Mouse (Mus musculus): Measurements from ENCODE around the gene Slc45a3. TPM values are rescaled to one million over a fixed set of nuclear protein-coding genes. Genes with fewer than 3 reads are reported as not detected.
A peak's percentile ranks its signal among the peaks of the same experiment; 100 is the strongest.

Gene Slc45a3
- 9.5 and 23.6 TPM in 2 replicates for total RNA-seq (2014; rRNA removed; ENCODE audit: low replicate concordance)
- 2.6 and 2.8 TPM in 2 replicates for polyA plus RNA-seq (2015; fragmentation: Nextera tagmentation; extraction: Ambion mirVana)

DNA sequence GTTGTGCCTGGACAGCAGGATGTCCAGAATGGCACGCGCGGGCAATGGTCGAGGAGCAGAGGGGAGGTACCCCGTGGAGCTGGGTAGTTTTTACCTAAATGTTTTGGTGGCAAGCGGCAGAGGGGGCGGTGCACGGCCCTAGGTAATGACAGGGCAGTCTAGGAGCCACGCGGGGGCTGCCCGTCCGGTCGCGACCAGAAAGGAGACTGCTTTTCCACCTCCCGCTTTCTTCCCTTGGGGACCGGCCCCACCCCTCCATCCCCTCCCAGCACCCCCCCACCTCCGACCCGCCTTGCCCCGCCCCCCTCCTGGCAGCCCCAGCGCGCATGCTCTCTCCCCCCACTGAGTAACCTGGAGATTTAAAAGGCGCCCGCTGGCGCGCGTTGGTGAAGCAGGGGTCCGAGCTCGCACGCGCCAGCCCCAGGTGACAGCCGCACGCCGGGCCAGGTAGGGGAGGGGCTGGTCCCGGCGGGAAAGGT, at the start of gene Slc45a3:
TSS of gene Slc45a3 (plus strand) at position 362 of the 479 bp plus-strand sequence.
- ATAC-seq (ENCODE audit: insufficient read depth, low read depth) (peak; percentile 31), DNase-seq (ENCODE audit: low spot score) (no peak)
- peak within 1 kb of the TSS; percentile 98 for H3K4me2 ChIP-seq (ENCODE audit: low read depth, low read length)
- peak within 1 kb of the TSS; percentile 16 for H3K27ac ChIP-seq (ENCODE audit: low read depth)
- H3K4me3 ChIP-seq (ENCODE audit: low read depth, low read length): peak within 1 kb of the TSS; percentile 71
- H3K9me3 ChIP-seq (replicated peaks; ENCODE audit: control insufficient read depth, low read length): no peaks in the 10 kb centered on the region
- peaks cover 3% of the 10 kb centered on the region; the same call in 1 of the 2 replicates for H3K4me1 ChIP-seq (ENCODE audit: control insufficient read depth, insufficient read depth)
- no peak for TF ChIP-seq EP300 (IDR thresholded peaks at IDR 0.05; ENCODE audit: low read depth)
- TF ChIP-seq CTCF (IDR thresholded peaks at IDR 0.05; ENCODE audit: low read depth): no peak
- peak within 1 kb of the TSS; percentile 53 for H3K9ac ChIP-seq (replicated peaks; ENCODE audit: low read depth, low read length)
- H3K36me3 ChIP-seq (replicated peaks; ENCODE audit: control insufficient read depth, insufficient read depth, low read length): no peaks in the 10 kb centered on the region
- H3K27me3 ChIP-seq (ENCODE audit: control insufficient read depth, insufficient read depth, low read length): peaks cover 63% of the 10 kb centered on the region
- WGBS: under 1% methylated on average over 29 of the region's 35 CpGs

GRCm38 (mm10) chr1:131917634-131918033, 45.1 kb upstream of the Slc45a3 start:
- 62% methylated on average over 6 of the region's 6 CpGs for WGBS
- DNase-seq (ENCODE audit: low spot score) (no peak), ATAC-seq (ENCODE audit: insufficient read depth, low read depth) (no peak)
- Histone ChIP-seq H3K4me2 (ENCODE audit: low read depth, low read length) (no peak overlapping the region), H3K4me3 (ENCODE audit: low read depth, low read length) (no peak overlapping the region), H3K9me3 (replicated peaks; ENCODE audit: control insufficient read depth, low read length) (no peaks in the 10 kb centered on the region), H3K27me3 (ENCODE audit: control insufficient read depth, insufficient read depth, low read length) (no peaks in the 10 kb centered on the region), H3K36me3 (replicated peaks; ENCODE audit: control insufficient read depth, insufficient read depth, low read length) (peaks cover 35% of the 10 kb centered on the region), H3K9ac (replicated peaks; ENCODE audit: low read depth, low read length) (no peak overlapping the region), H3K27ac (ENCODE audit: low read depth) (no peak overlapping the region), H3K4me1 (ENCODE audit: control insufficient read depth, insufficient read depth) (no peaks in the 10 kb centered on the region)
- TF ChIP-seq EP300 (IDR thresholded peaks at IDR 0.05; ENCODE audit: low read depth) (no peak), CTCF (IDR thresholded peaks at IDR 0.05; ENCODE audit: low read depth) (no peak)

DNA sequence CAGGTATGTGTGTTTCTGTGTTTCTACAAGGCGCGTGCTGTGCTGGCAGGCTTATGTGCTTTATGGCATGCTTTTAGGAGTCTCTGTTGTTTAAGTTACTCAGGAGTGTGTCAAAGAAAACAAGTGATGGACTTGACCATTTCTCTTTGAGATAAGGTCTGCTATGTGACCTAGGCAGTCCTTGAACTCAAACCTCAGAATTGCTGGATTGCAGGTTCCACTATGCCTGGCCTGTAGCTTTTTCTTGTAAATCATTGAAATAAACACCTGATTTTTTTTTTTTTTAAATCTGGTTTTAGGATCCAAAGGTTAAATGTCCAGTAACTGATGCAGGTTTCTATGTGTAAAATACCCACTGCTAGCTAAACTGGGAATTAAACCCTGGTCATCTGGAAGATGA, 43.7 kb upstream of the Slc45a3 start:
- Histone ChIP-seq H3K9me3 (replicated peaks; ENCODE audit: control insufficient read depth, low read length) (no peaks in the 10 kb centered on the region), H3K9ac (replicated peaks; ENCODE audit: low read depth, low read length) (no peak overlapping the region), H3K36me3 (replicated peaks; ENCODE audit: control insufficient read depth, insufficient read depth, low read length) (peaks cover 47% of the 10 kb centered on the region), H3K4me2 (ENCODE audit: low read depth, low read length) (no peak overlapping the region), H3K4me3 (ENCODE audit: low read depth, low read length) (no peak overlapping the region), H3K27ac (ENCODE audit: low read depth) (no peak overlapping the region), H3K4me1 (ENCODE audit: control insufficient read depth, insufficient read depth) (no peaks in the 10 kb centered on the region), H3K27me3 (ENCODE audit: control insufficient read depth, insufficient read depth, low read length) (no peaks in the 10 kb centered on the region)
- ATAC-seq (ENCODE audit: insufficient read depth, low read depth) (no peak), DNase-seq (ENCODE audit: low spot score) (no peak)
- WGBS: 93% methylated on average over 2 of the region's 2 CpGs
- TF ChIP-seq EP300 (IDR thresholded peaks at IDR 0.05; ENCODE audit: low read depth) (no peak), CTCF (IDR thresholded peaks at IDR 0.05; ENCODE audit: low read depth) (no peak)

DNA sequence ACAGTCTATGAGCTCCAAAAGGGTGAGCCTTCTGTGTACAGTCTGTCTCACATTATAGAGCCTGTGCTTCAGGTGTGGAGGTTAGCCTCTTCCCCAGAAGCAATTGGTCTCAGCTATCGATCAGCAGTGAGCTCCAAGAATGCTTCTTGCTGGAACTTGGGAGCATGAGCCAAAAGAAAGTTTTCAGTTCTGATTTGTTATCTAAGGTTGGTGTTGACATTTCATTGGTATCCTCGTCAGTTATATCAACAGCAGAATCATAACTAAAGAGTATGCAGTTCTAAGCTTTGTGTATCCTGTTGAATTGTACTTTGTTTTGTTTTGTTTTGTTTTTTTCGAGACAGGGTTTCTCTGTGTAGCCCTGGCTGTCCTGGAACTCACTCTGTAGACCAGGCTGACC, 40.7 kb upstream of the Slc45a3 start:
- Histone ChIP-seq H3K27me3 (ENCODE audit: control insufficient read depth, insufficient read depth, low read length) (no peaks in the 10 kb centered on the region), H3K4me3 (ENCODE audit: low read depth, low read length) (no peak overlapping the region), H3K9me3 (replicated peaks; ENCODE audit: control insufficient read depth, low read length) (no peaks in the 10 kb centered on the region), H3K27ac (ENCODE audit: low read depth) (no peak overlapping the region), H3K4me2 (ENCODE audit: low read depth, low read length) (no peak overlapping the region), H3K9ac (replicated peaks; ENCODE audit: low read depth, low read length) (no peak overlapping the region), H3K36me3 (replicated peaks; ENCODE audit: control insufficient read depth, insufficient read depth, low read length) (peaks cover 75% of the 10 kb centered on the region), H3K4me1 (ENCODE audit: control insufficient read depth, insufficient read depth) (no peaks in the 10 kb centered on the region)
- no peak for DNase-seq (ENCODE audit: low spot score)
- no peak for TF ChIP-seq CTCF (IDR thresholded peaks at IDR 0.05; ENCODE audit: low read depth)
- no peak for TF ChIP-seq EP300 (IDR thresholded peaks at IDR 0.05; ENCODE audit: low read depth)
- no peak for ATAC-seq (ENCODE audit: insufficient read depth, low read depth)
- WGBS: 85% methylated on average over 3 of the region's 3 CpGs

DNA sequence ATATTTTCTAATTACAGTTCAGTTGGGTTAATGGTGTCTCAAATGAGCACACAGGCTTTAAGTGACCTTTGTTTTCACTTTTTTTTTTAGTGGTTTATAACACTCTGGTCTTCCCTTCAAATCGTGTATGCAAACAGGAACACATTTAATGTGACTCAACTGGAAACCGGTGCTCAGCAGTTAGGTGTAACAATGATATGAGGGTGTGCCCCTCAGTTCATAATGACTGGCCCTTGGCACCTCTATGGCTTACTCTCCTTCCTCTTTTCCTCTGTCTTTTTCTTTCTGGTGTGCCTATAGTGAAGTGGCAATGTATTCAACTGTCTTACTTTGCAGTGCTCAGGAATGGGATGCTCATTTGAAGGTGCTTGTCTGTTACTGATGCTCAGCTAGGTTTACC, 29.3 kb upstream of the Slc45a3 start:
- H3K4me1 ChIP-seq (ENCODE audit: control insufficient read depth, insufficient read depth): 0 out of 2 replicates have a peak, but pooled peaks cover 2% of the 10 kb centered on the region
- H3K27me3 ChIP-seq (ENCODE audit: control insufficient read depth, insufficient read depth, low read length): no peaks in the 10 kb centered on the region
- no peak overlapping the region for H3K27ac ChIP-seq (ENCODE audit: low read depth)
- H3K4me2 ChIP-seq (ENCODE audit: low read depth, low read length): no peak overlapping the region
- TF ChIP-seq EP300 (IDR thresholded peaks at IDR 0.05; ENCODE audit: low read depth) (no peak), CTCF (IDR thresholded peaks at IDR 0.05; ENCODE audit: low read depth) (no peak)
- H3K4me3 ChIP-seq (ENCODE audit: low read depth, low read length): no peak overlapping the region
- 90% methylated on average over 2 of the region's 2 CpGs for WGBS
- no peak for DNase-seq (ENCODE audit: low spot score)
- ATAC-seq (ENCODE audit: insufficient read depth, low read depth): no peak
- H3K9me3 ChIP-seq (replicated peaks; ENCODE audit: control insufficient read depth, low read length): no peaks in the 10 kb centered on the region
- H3K36me3 ChIP-seq (replicated peaks; ENCODE audit: control insufficient read depth, insufficient read depth, low read length): peaks cover 50% of the 10 kb centered on the region
- no peak overlapping the region for H3K9ac ChIP-seq (replicated peaks; ENCODE audit: low read depth, low read length)
